Mouse (Mus musculus) kidney, embryonic 15.5 days (tissue): ENCODE results near the gene Npc2. TPM values are rescaled to one million over a fixed set of nuclear protein-coding genes. Genes with fewer than 3 reads are reported as not detected.
A peak's percentile ranks its signal among the peaks of the same experiment; 100 is the strongest.

Experiments used
- ATAC-seq: fragments of 200-750 bp; cut with Nextera tagmentation; replicated peaks from 2 replicates; pipeline ENCODE4 v1.8.0; 2017; ENCODE audit warnings: moderate TSS enrichment; ENCODE audit not compliant: low FRiP score
- H3K27ac ChIP-seq: fragments of 300-500 bp; sonication (generic); 2 replicates; pipeline ENCODE4 v1.5.1; 2015; ENCODE audit warnings: mild to moderate bottlenecking, inconsistent platforms
- H3K27me3 ChIP-seq: fragments of 300-500 bp; sonication (generic); 2 replicates; pipeline ENCODE4 v1.6.1; 2015; ENCODE audit warnings: inconsistent platforms
- H3K36me3 ChIP-seq: fragments of 300-500 bp; sonication (generic); 2 replicates; pipeline ENCODE4 v1.6.1; 2015; ENCODE audit warnings: inconsistent platforms
- H3K4me1 ChIP-seq: fragments of 300-500 bp; sonication (generic); 2 replicates; pipeline ENCODE4 v1.6.1; 2015; ENCODE audit warnings: inconsistent platforms
- H3K4me2 ChIP-seq: fragments of 300-500 bp; sonication (generic); 2 replicates; pipeline ENCODE4 v1.6.1; 2015; ENCODE audit warnings: moderate library complexity, mild to moderate bottlenecking, inconsistent platforms
- H3K4me3 ChIP-seq: fragments of 300-500 bp; sonication (generic); replicated peaks from 2 replicates; pipeline ENCODE4 v1.5.1; 2015; ENCODE audit warnings: mild to moderate bottlenecking, inconsistent platforms
- H3K9ac ChIP-seq: fragments of 300-500 bp; sonication (generic); 2 replicates; pipeline ENCODE4 v1.6.1; 2015; ENCODE audit warnings: mild to moderate bottlenecking, inconsistent platforms
- H3K9me3 ChIP-seq: fragments of 300-500 bp; sonication (generic); replicated peaks from 2 replicates; pipeline ENCODE4 v1.6.1; 2016; ENCODE audit warnings: inconsistent platforms
- WGBS: fragments of 180-500 bp; shearing (Covaris S2); methylation state at CpG from one replicate; pipeline ENCODE4 v1.1.7; 2015; ENCODE audit warnings: mixed read lengths; 5-methylcytosine and 5-hydroxymethylcytosine counted together
- polyA plus RNA-seq: library from polyadenylated mRNA; unstranded; fragments of >200 nt; fragmentation: Nextera tagmentation; extraction: Ambion mirVana; gene quantifications from 2 replicates; pipeline ENCODE4 v1.2.1, GENCODE M21; 2015

Npc2 gene
- polyA plus RNA-seq, 1 experiment from 2014 or later: 62.6 TPM

DNA sequence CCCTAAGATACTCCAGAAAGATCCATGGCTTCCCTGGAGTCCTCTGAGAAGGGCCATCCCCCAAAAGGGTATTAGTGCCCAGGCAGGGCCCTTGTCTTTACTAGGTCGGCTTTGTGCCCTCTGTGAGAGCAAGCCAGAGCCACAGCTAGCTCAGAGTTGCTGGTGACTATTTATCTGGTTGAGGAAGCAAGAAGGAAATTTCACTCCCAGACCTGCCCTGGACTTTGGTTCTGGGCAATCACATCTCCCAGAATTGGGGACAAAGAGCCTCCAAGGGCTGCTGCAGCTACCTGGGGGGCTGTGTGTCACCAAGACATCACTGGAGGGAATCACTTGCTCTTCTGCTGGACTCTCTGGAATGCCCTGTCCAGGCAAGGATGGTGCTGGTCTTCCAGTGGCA, 33.1 kb upstream of the Npc2 start:
- H3K27me3 ChIP-seq: no peaks in the 10 kb centered on the region
- no peak for ATAC-seq
- H3K9ac ChIP-seq: no peak overlapping the region
- H3K36me3 ChIP-seq: no peaks in the 10 kb centered on the region
- H3K4me1 ChIP-seq: peaks cover 36% of the 10 kb centered on the region
- WGBS: 78% methylated on average over 1 of the region's 1 CpGs
- no peak overlapping the region for H3K4me3 ChIP-seq
- H3K27ac ChIP-seq: 0 out of 2 replicates have a peak overlapping the region, but pooled peaks have one; percentile 13
- H3K9me3 ChIP-seq: no peaks in the 10 kb centered on the region
- H3K4me2 ChIP-seq: no peak overlapping the region

DNA sequence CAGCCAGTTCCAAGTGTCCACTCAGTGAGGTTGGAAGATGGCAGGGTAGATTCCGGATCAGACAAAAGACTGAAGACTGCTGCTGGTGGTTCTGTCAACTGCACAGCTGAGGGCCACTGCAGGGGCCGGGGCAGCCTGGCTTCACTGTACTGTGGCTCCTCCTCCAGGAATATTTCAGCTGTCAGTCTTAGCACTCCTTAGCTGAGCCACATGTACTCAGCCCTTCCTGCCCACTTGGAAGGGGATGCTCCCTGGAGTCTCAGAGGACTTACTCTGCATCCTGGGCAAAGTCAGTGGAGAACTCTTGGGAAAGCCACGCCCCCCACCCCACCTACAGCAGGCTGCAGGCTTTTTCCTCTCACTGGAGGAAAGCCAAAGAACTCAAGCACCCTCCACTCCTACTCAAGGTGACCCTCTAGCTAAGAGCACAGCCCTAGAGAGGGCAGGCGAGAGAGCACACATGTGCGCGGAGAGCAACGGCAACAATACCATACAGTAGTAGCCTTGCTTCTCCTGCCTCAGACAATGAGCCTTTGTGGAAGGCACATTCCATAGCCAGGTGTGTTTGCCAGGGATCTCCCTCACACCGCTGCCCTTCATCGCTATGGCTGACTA, 32.4 kb upstream of the Npc2 start:
- Histone ChIP-seq H3K9ac (no peak overlapping the region), H3K27me3 (no peaks in the 10 kb centered on the region), H3K4me2 (no peak overlapping the region), H3K9me3 (no peaks in the 10 kb centered on the region), H3K36me3 (no peaks in the 10 kb centered on the region), H3K4me1 (peaks cover 36% of the 10 kb centered on the region), H3K27ac (0 out of 2 replicates have a peak overlapping the region, but pooled peaks have one; percentile 13), H3K4me3 (no peak overlapping the region)
- ATAC-seq: peak; percentile 56; the same call in 1 of the 2 replicates
- WGBS: 58% methylated on average over 9 of the region's 9 CpGs

GRCm38 (mm10) chr12:84802625-84803024, 29.7 kb upstream of the Npc2 start:
- WGBS: 88% methylated on average over 3 of the region's 3 CpGs
- Histone ChIP-seq H3K4me2 (no peak overlapping the region), H3K27ac (no peak overlapping the region), H3K9me3 (no peaks in the 10 kb centered on the region), H3K4me3 (no peak overlapping the region), H3K4me1 (peaks cover 26% of the 10 kb centered on the region), H3K36me3 (no peaks in the 10 kb centered on the region), H3K27me3 (peaks cover 8% of the 10 kb centered on the region; the same call in 1 of the 2 replicates), H3K9ac (no peak overlapping the region)
- no peak for ATAC-seq

DNA sequence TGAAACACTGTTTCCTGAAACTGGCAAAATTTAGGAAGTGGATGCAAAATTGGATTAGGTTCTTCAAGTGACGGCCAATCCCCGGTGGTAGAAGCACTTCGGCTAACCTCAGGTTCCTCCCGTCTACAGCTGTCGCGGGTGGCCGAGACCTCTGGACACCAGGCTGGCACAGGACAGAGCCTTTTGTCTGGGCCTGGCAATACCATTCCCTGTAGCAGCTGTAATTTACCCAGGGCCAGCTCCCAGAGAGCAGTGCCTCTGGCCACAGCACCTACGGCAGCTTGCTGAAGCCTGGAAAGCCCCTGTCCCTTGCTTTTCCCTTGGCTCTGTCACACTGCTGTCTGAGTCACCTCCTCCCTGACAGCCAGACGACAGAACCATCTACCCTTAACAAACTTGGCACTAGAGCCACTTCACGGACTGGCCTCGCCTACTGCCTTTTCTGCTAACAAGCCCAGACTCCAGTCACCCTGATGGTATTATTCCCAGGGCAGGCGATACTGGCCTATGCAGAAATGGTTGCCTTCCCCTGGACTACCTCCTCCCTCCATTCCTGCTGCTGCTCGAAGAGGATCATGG, 28.7 kb upstream of the Npc2 start:
- Histone ChIP-seq H3K4me2 (no peak overlapping the region), H3K4me1 (peaks cover 18% of the 10 kb centered on the region), H3K36me3 (no peaks in the 10 kb centered on the region), H3K9ac (no peak overlapping the region), H3K27me3 (peaks cover 8% of the 10 kb centered on the region; the same call in 1 of the 2 replicates), H3K4me3 (no peak overlapping the region), H3K27ac (no peak overlapping the region), H3K9me3 (no peaks in the 10 kb centered on the region)
- ATAC-seq: no peak
- 81% methylated on average over 13 of the region's 13 CpGs for WGBS

DNA sequence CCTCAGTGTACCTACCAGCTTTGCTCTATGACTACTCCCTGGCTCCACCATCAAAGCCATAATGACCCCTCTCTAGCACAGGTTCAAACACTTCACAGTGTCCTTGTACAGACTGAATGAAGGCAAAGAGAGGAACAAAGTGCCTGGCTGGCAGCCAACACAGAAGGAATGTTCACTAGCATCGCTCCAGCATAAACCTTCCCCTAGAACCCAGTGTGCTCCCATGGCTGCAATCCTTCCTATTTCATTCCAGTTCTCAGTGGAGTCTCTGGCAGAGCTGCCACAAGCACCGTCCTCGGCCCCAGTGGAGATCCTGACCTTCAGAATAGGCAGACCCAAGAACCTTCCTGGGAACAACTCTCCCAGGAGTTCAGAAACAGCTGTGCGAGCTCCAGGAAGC, 27.5 kb upstream of the Npc2 start:
- no peak overlapping the region for H3K27ac ChIP-seq
- no peaks in the 10 kb centered on the region for H3K36me3 ChIP-seq
- H3K4me2 ChIP-seq: no peak overlapping the region
- peaks cover 5% of the 10 kb centered on the region for H3K4me1 ChIP-seq
- no peaks in the 10 kb centered on the region for H3K9me3 ChIP-seq
- no peak overlapping the region for H3K9ac ChIP-seq
- no peak for ATAC-seq
- 51% methylated on average over 4 of the region's 4 CpGs for WGBS
- peaks cover 10% of the 10 kb centered on the region; the same call in 1 of the 2 replicates for H3K27me3 ChIP-seq
- H3K4me3 ChIP-seq: no peak overlapping the region

GRCm38 (mm10) chr12:84799086-84799485, 26.1 kb upstream of the Npc2 start:
- Histone ChIP-seq H3K4me3 (no peak overlapping the region), H3K36me3 (no peaks in the 10 kb centered on the region), H3K9me3 (no peaks in the 10 kb centered on the region), H3K4me2 (no peak overlapping the region), H3K4me1 (no peaks in the 10 kb centered on the region), H3K9ac (no peak overlapping the region), H3K27ac (no peak overlapping the region), H3K27me3 (peaks cover 10% of the 10 kb centered on the region; the same call in 1 of the 2 replicates)
- no peak for ATAC-seq
- WGBS: 94% methylated on average over 13 of the region's 13 CpGs

DNA sequence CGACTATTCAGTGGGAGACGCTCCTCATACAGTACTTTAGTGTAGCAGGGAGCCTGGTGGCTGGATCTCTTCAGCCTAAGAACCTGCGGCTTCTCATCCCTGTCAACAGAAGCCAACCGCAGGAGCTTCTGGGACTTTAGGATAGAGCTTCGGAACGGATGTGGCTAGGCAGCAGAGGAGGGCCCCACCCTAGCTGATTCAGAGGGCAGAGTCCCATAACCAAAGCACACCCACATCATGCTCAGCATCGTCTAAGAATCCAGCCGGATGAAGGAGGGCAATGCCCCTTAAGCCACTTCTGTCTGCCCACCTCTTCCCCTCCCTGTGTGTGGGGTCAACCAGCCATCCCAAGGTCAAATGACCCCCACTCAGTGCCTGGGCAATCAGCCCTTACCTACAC, 21.7 kb upstream of the Npc2 start:
- H3K36me3 ChIP-seq: no peaks in the 10 kb centered on the region
- H3K27me3 ChIP-seq: peaks cover 16% of the 10 kb centered on the region; the same call in 1 of the 2 replicates
- H3K4me1 ChIP-seq: peaks cover 17% of the 10 kb centered on the region
- H3K9me3 ChIP-seq: no peaks in the 10 kb centered on the region
- H3K9ac ChIP-seq: no peak overlapping the region
- no peak for ATAC-seq
- no peak overlapping the region for H3K4me3 ChIP-seq
- H3K27ac ChIP-seq: no peak overlapping the region
- WGBS: 89% methylated on average over 8 of the region's 8 CpGs
- H3K4me2 ChIP-seq: no peak overlapping the region

DNA sequence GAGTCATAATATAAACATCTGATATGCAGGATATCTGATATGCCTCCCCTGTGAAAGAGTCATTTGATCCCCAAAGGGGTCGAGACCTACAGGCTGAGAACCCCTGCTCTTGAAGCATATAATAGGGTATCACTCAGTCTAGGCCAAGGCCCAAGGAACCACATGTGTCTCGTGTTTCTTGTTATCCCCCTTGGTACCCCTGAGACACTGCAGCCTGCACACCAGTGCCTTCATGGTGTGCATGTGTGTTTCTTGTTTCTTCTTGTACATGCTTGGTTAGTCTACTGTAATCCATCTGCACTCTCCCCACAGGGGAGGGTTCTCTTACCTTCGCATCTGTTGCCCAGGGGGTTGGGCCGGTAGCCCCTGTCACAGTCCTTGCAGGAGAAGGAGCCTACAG, 19.7 kb upstream of the Npc2 start:
- no peak overlapping the region for H3K9ac ChIP-seq
- H3K4me1 ChIP-seq: peaks cover 20% of the 10 kb centered on the region
- WGBS: 54% methylated on average over 4 of the region's 4 CpGs
- H3K27me3 ChIP-seq: peaks cover 22% of the 10 kb centered on the region
- H3K4me3 ChIP-seq: no peak overlapping the region
- no peak for ATAC-seq
- H3K4me2 ChIP-seq: no peak overlapping the region
- H3K9me3 ChIP-seq: no peaks in the 10 kb centered on the region
- no peak overlapping the region for H3K27ac ChIP-seq
- H3K36me3 ChIP-seq: no peaks in the 10 kb centered on the region

DNA sequence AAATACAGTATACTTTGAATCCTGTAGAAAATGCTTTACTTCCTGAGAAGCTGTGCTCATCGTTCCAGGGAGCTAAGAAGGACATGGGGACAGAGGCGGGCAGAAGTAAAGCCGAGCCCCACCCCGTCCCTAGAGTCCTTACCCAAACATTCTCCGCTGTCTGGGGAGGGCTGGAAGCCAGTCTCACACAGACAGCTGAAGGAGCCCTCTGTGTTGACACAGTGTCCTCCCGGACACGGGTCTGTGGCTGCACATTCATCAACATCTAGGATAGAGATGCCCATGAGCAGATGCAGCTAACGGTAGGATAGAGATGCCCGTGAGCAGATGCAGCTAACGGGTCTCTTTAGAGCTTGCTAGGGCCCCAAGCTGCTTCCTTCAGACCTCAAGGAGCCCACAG, 17.9 kb upstream of the Npc2 start:
- H3K4me1 ChIP-seq: peaks cover 20% of the 10 kb centered on the region
- no peak overlapping the region for H3K27ac ChIP-seq
- H3K4me3 ChIP-seq: no peak overlapping the region
- no peak overlapping the region for H3K4me2 ChIP-seq
- no peak overlapping the region for H3K9ac ChIP-seq
- ATAC-seq: peak; percentile 71
- WGBS: 19% methylated on average over 10 of the region's 10 CpGs
- no peaks in the 10 kb centered on the region for H3K36me3 ChIP-seq
- no peaks in the 10 kb centered on the region for H3K9me3 ChIP-seq
- H3K27me3 ChIP-seq: peaks cover 24% of the 10 kb centered on the region

- Histone ChIP-seq H3K36me3 (no peaks in the 10 kb centered on the region), H3K4me2 (no peak overlapping the region), H3K27ac (no peak overlapping the region), H3K27me3 (peaks cover 18% of the 10 kb centered on the region), H3K4me1 (peaks cover 23% of the 10 kb centered on the region), H3K9ac (no peak overlapping the region), H3K9me3 (no peaks in the 10 kb centered on the region), H3K4me3 (no peak overlapping the region)
- 80% methylated on average over 5 of the region's 5 CpGs for WGBS
- ATAC-seq: no peak
Observed at GRCm38 (mm10) chr12:84786091-84786490, 13.1 kb upstream of the Npc2 start.

GRCm38 (mm10) chr12:84784604-84785381, 11.8 kb upstream of the Npc2 start:
- 0 out of 2 replicates have a peak overlapping the region, but pooled peaks have one; percentile 45 for H3K27ac ChIP-seq
- no peaks in the 10 kb centered on the region for H3K36me3 ChIP-seq
- peak; percentile 91 for ATAC-seq
- 23% methylated on average over 25 of the region's 25 CpGs for WGBS
- H3K9ac ChIP-seq: no peak overlapping the region
- no peaks in the 10 kb centered on the region for H3K9me3 ChIP-seq
- peak overlapping the region; percentile 13; the same call in 1 of the 2 replicates for H3K4me3 ChIP-seq
- peaks cover 18% of the 10 kb centered on the region for H3K27me3 ChIP-seq
- H3K4me1 ChIP-seq: peaks cover 12% of the 10 kb centered on the region
- H3K4me2 ChIP-seq: peak overlapping the region; percentile 51

DNA sequence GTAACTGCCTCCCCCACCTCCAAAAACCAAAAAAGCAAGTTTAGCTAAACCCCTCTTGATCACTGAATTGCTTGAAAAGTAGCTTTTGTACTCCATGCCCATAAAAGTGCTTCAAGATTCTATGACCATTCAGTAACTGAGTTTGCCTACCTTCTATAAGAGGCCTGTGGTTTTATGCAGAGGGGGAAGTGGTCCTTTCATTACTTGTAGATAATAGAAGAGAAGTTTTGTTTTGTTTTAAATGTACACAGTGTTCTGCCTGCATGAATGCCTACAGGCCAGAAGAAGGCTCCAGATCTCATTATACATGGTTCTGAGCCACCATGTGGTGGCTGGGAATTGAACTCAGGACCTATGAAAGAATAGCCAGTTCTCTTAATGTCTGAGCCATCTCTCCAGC, 3.3 kb upstream of the Npc2 start:
- Histone ChIP-seq H3K27ac (no peak overlapping the region), H3K36me3 (peaks cover 10% of the 10 kb centered on the region), H3K9ac (no peak overlapping the region), H3K9me3 (no peaks in the 10 kb centered on the region), H3K4me1 (peaks cover 22% of the 10 kb centered on the region), H3K4me3 (no peak overlapping the region), H3K4me2 (no peak overlapping the region), H3K27me3 (no peaks in the 10 kb centered on the region)
- no peak for ATAC-seq
